ENCODE assay signal across 23 mouse cellular contexts in genomic region chr10:79832026-79832785, GRCm38 (mm10). TPM values are rescaled to one million over a fixed set of nuclear protein-coding genes. Genes with fewer than 3 reads are reported as not detected.
DNase-seq lines count a peak whose midpoint lies in the region; ATAC-seq and TF ChIP-seq lines count a peak whose summit lies in the region.
"Had no signal": no experiment of that assay in that cellular context is flagged by ENCODE, and none has a peak within 500 bp of the region (broad histone marks: within the 10 kb centered on the region; RNA-seq: fewer than 3 reads in every experiment).

No protein-coding gene starts in this region.

- H3K9ac ChIP-seq in midbrain, embryonic 12.5 days (replicated peaks): 0 out of 2 replicates have a peak overlapping the region, but pooled peaks have one; percentile 11
- no peak overlapping the region for H3K9ac ChIP-seq in midbrain, embryonic 16.5 days (ENCODE audit: low read depth, low read length)
- no peak overlapping the region for H3K9ac ChIP-seq in MEL (ENCODE audit: control insufficient read depth, low read depth, low read length, poor library complexity, severe bottlenecking)
- 0 out of 2 replicates have a peak overlapping the region, but pooled peaks have one; percentile 25 for H3K9ac ChIP-seq in intestine, embryonic 16.5 days (ENCODE audit: low read depth, low read length)
- H3K9ac ChIP-seq: embryonic facial prominence, embryonic 15.5 days; hindbrain, embryonic 12.5 days; liver, embryonic 12.5 days; lung, embryonic 14.5 days had no signal

- 81% methylated on average over 7 of the region's 7 CpGs for WGBS in midbrain, embryonic 12.5 days
- WGBS in midbrain, embryonic 16.5 days: 76% methylated on average over 7 of the region's 7 CpGs
- 66% methylated on average over 7 of the region's 7 CpGs for WGBS in intestine, embryonic 16.5 days

- H3K4me1 ChIP-seq in midbrain, embryonic 12.5 days: 0 out of 2 replicates have a peak, but pooled peaks cover 2% of the 10 kb centered on the region
- H3K4me1 ChIP-seq in midbrain, embryonic 16.5 days (ENCODE audit: control insufficient read depth, insufficient read depth, low read length): no peaks in the 10 kb centered on the region
- H3K4me1 ChIP-seq in MEL (ENCODE audit: control insufficient read depth in 1 of 2, insufficient read depth in 2 of 2, low read length in 2 of 2): peaks cover 3 to 9% of the 10 kb centered on the region in 2 experiments
- peaks cover 18% of the 10 kb centered on the region; the same call in 1 of the 2 replicates for H3K4me1 ChIP-seq in intestine, embryonic 16.5 days (ENCODE audit: control insufficient read depth, insufficient read depth, low read length)
- H3K4me1 ChIP-seq: hindbrain, embryonic 12.5 days had no signal

- DNase-seq in MEL (ENCODE audit: low read depth, low spot score): peak; percentile 53
- DNase-seq in thymus, postnatal 36 days: peak; percentile 36 to 58
- no peak for DNase-seq in embryo, embryonic 11 days
- no peak for DNase-seq in adrenal gland, postnatal 36 days
- DNase-seq: adrenal gland, postnatal 10 days; cerebellum, adult 2 months; heart, adult 18-20 months; lung, embryonic 14.5 days; lung, postnatal 4 days; midbrain, embryonic 14.5 days had no signal

- no peak overlapping the region for H3K27ac ChIP-seq in midbrain, embryonic 12.5 days (replicated peaks)
- no peak overlapping the region for H3K27ac ChIP-seq in midbrain, embryonic 16.5 days (ENCODE audit: low read length)
- H3K27ac ChIP-seq in MEL (ENCODE audit: control insufficient read depth, low read depth, low read length): no peak overlapping the region
- 0 out of 2 replicates have a peak overlapping the region, but pooled peaks have one; percentile 26 for H3K27ac ChIP-seq in intestine, embryonic 16.5 days (ENCODE audit: low read length)
- H3K27ac ChIP-seq: embryonic facial prominence, embryonic 15.5 days; hindbrain, embryonic 12.5 days; kidney, postnatal 0 days; layer of hippocampus, adult 2 months; liver, embryonic 12.5 days; stomach, postnatal 0 days had no signal

- no peak overlapping the region for H3K4me3 ChIP-seq in midbrain, embryonic 12.5 days
- H3K4me3 ChIP-seq in midbrain, embryonic 16.5 days (ENCODE audit: low read depth, low read length): no peak overlapping the region
- no peak overlapping the region for H3K4me3 ChIP-seq in MEL (ENCODE audit: control insufficient read depth in 1 of 2, insufficient read depth in 1 of 2, low read depth in 2 of 2, low read length in 2 of 2)
- H3K4me3 ChIP-seq in intestine, embryonic 16.5 days (ENCODE audit: low read length): no peak overlapping the region
- H3K4me3 ChIP-seq: embryonic facial prominence, embryonic 15.5 days; hindbrain, embryonic 12.5 days; layer of hippocampus, adult 2 months; liver, embryonic 12.5 days had no signal

- no peaks in the 10 kb centered on the region for H3K27me3 ChIP-seq in midbrain, embryonic 12.5 days
- H3K27me3 ChIP-seq in midbrain, embryonic 16.5 days (ENCODE audit: control insufficient read depth, insufficient read depth, low read depth, low read length): no peaks in the 10 kb centered on the region
- H3K27me3 ChIP-seq in MEL (ENCODE audit: control insufficient read depth in 1 of 2, insufficient read depth in 2 of 2, low read length in 2 of 2): no peaks in the 10 kb centered on the region
- H3K27me3 ChIP-seq in intestine, embryonic 16.5 days (replicated peaks; ENCODE audit: control insufficient read depth, insufficient read depth, low read length): no peaks in the 10 kb centered on the region
- H3K27me3 ChIP-seq: embryonic facial prominence, embryonic 15.5 days; hindbrain, embryonic 12.5 days had no signal

- H3K36me3 ChIP-seq in midbrain, embryonic 12.5 days: no peaks in the 10 kb centered on the region
- no peaks in the 10 kb centered on the region for H3K36me3 ChIP-seq in midbrain, embryonic 16.5 days (ENCODE audit: control insufficient read depth, insufficient read depth, low read length)
- no peaks in the 10 kb centered on the region for H3K36me3 ChIP-seq in MEL (ENCODE audit: control insufficient read depth in 1 of 2, insufficient read depth in 2 of 2, low read length in 2 of 2)
- no peaks in the 10 kb centered on the region for H3K36me3 ChIP-seq in intestine, embryonic 16.5 days (ENCODE audit: control insufficient read depth, insufficient read depth, low read length)
- H3K36me3 ChIP-seq: embryonic facial prominence, embryonic 15.5 days; hindbrain, embryonic 12.5 days; liver, embryonic 12.5 days had no signal

- TF ChIP-seq CTCF in MEL (IDR thresholded peaks at IDR 0.05 in 2 of 3, conservative IDR thresholded peaks at IDR 0.05 in 1 of 3; ENCODE audit: control insufficient read depth in 1 of 3, insufficient read depth in 1 of 3, low read depth in 2 of 3, low read length in 3 of 3, poor library complexity in 1 of 3, severe bottlenecking in 1 of 3): no peak

- H3K9me3 ChIP-seq in midbrain, embryonic 12.5 days: 0 out of 2 replicates have a peak, but pooled peaks cover 3% of the 10 kb centered on the region
- H3K9me3 ChIP-seq in midbrain, embryonic 16.5 days (replicated peaks; ENCODE audit: control insufficient read depth, low read length, poor library complexity, severe bottlenecking): 0 out of 2 replicates have a peak, but pooled peaks cover 2% of the 10 kb centered on the region
- no peaks in the 10 kb centered on the region for H3K9me3 ChIP-seq in MEL (replicated peaks; ENCODE audit: insufficient read depth, low read length)
- peaks cover 3% of the 10 kb centered on the region; the same call in 1 of the 2 replicates for H3K9me3 ChIP-seq in intestine, embryonic 16.5 days (ENCODE audit: control insufficient read depth, low read length)
- H3K9me3 ChIP-seq: embryonic facial prominence, embryonic 15.5 days; liver, embryonic 12.5 days had no signal

- H3K79me2 ChIP-seq in MEL (ENCODE audit: control insufficient read depth, insufficient read depth, low read length, poor library complexity): no peaks in the 10 kb centered on the region

- no peak for TF ChIP-seq RAD21 in MEL (IDR thresholded peaks at IDR 0.05; ENCODE audit: low read depth, low read length)

- no peak for ATAC-seq in midbrain, embryonic 12.5 days (ENCODE audit: low FRiP score, low read depth)
- ATAC-seq in midbrain, embryonic 16.5 days: no peak
- ATAC-seq in intestine, embryonic 16.5 days: no peak
- ATAC-seq: liver, embryonic 12.5 days had no signal

- H3K4me2 ChIP-seq in midbrain, embryonic 12.5 days (replicated peaks): no peak overlapping the region
- no peak overlapping the region for H3K4me2 ChIP-seq in midbrain, embryonic 16.5 days (ENCODE audit: low read length)
- H3K4me2 ChIP-seq in intestine, embryonic 16.5 days (ENCODE audit: low read depth, low read length): no peak overlapping the region
- H3K4me2 ChIP-seq: embryonic facial prominence, embryonic 15.5 days; hindbrain, embryonic 12.5 days; liver, embryonic 12.5 days; lung, embryonic 14.5 days had no signal

- no peak for TF ChIP-seq EP300 in MEL (IDR thresholded peaks at IDR 0.05; ENCODE audit: low read depth in 1 of 2, low read length in 2 of 2)

- TF ChIP-seq POLR2A in MEL (IDR thresholded peaks at IDR 0.05; ENCODE audit: control insufficient read depth in 1 of 2, insufficient read depth in 1 of 2, low read depth in 1 of 2, low read length in 2 of 2, poor library complexity in 1 of 2): no peak

RNA-seq across cellular contexts. Expression of gene Misp, which starts 11.4 kb away (rescaled TPM):
- polyA plus RNA-seq in midbrain, embryonic 12.5 days (2016; fragmentation: Nextera tagmentation; extraction: Ambion mirVana): 0.94 and 1.0 TPM in 2 replicates
- 0.34 and 0.73 TPM in 2 replicates for polyA plus RNA-seq in midbrain, embryonic 16.5 days (2015; fragmentation: Nextera tagmentation; extraction: Ambion mirVana)
- total RNA-seq in MEL (2012; rRNA removed): not detected in 2 replicates
- not detected for polyA plus RNA-seq in MEL (2012; ENCODE audit: insufficient read depth in 1 of 2, insufficient read length in 2 of 2, low read depth in 1 of 2, low replicate concordance in 2 of 2, missing spikeins in 1 of 2)
- 204 and 210 TPM in 2 replicates for polyA plus RNA-seq in intestine, embryonic 16.5 days (2015; fragmentation: Nextera tagmentation; extraction: Ambion mirVana)
- under 1 TPM in 1 of 2 experiments, not detected in 1; 0.43 TPM for total RNA-seq in adrenal gland, postnatal 36 days (2021)
- total RNA-seq: CH12.LX had no signal

RNA-seq across cellular contexts. Expression of gene Ptbp1, which starts 22.0 kb away (rescaled TPM):
- polyA plus RNA-seq in midbrain, embryonic 12.5 days (2016; fragmentation: Nextera tagmentation; extraction: Ambion mirVana): 202 TPM in 2 replicates
- polyA plus RNA-seq in midbrain, embryonic 16.5 days (2015; fragmentation: Nextera tagmentation; extraction: Ambion mirVana): 58.8 and 65.1 TPM in 2 replicates
- total RNA-seq in MEL (2012; rRNA removed): 301 and 316 TPM in 2 replicates
- polyA plus RNA-seq in MEL (2012; ENCODE audit: insufficient read depth in 1 of 2, insufficient read length in 2 of 2, low read depth in 1 of 2, low replicate concordance in 2 of 2, missing spikeins in 1 of 2): 100 to 1,000 TPM; 329 to 837 TPM
- 295 and 302 TPM in 2 replicates for polyA plus RNA-seq in intestine, embryonic 16.5 days (2015; fragmentation: Nextera tagmentation; extraction: Ambion mirVana)
- 100 to 1,000 TPM; 257 to 299 TPM for total RNA-seq in adrenal gland, postnatal 36 days (2021)

RNA-seq across cellular contexts. Expression of gene Palm, which starts 38.8 kb away (rescaled TPM):
- polyA plus RNA-seq in midbrain, embryonic 12.5 days (2016; fragmentation: Nextera tagmentation; extraction: Ambion mirVana): 198 and 204 TPM in 2 replicates
- 318 and 333 TPM in 2 replicates for polyA plus RNA-seq in midbrain, embryonic 16.5 days (2015; fragmentation: Nextera tagmentation; extraction: Ambion mirVana)
- 4.8 TPM in 2 replicates for total RNA-seq in MEL (2012; rRNA removed)
- 10 to 100 TPM in 1 of 2 experiments, not detected in 1; 15.5 TPM for polyA plus RNA-seq in MEL (2012; ENCODE audit: insufficient read depth in 1 of 2, insufficient read length in 2 of 2, low read depth in 1 of 2, low replicate concordance in 2 of 2, missing spikeins in 1 of 2)
- polyA plus RNA-seq in intestine, embryonic 16.5 days (2015; fragmentation: Nextera tagmentation; extraction: Ambion mirVana): 44.1 and 44.8 TPM in 2 replicates
- total RNA-seq in adrenal gland, postnatal 36 days (2021): 10 to 100 TPM; 75.4 to 93.7 TPM

RNA-seq across cellular contexts. Expression of gene Prss57, which starts 41.4 kb away (rescaled TPM):
- 0.27 TPM in 1 of 2 replicates, not detected in the other for polyA plus RNA-seq in midbrain, embryonic 12.5 days (2016; fragmentation: Nextera tagmentation; extraction: Ambion mirVana)
- 0.19 TPM in 2 replicates for polyA plus RNA-seq in midbrain, embryonic 16.5 days (2015; fragmentation: Nextera tagmentation; extraction: Ambion mirVana)
- 0.39 and 0.50 TPM in 2 replicates for total RNA-seq in MEL (2012; rRNA removed)
- polyA plus RNA-seq in MEL (2012; ENCODE audit: insufficient read depth in 1 of 2, insufficient read length in 2 of 2, low read depth in 1 of 2, low replicate concordance in 2 of 2, missing spikeins in 1 of 2): under 1 TPM in 1 of 2 experiments, not detected in 1; 0.70 TPM
- polyA plus RNA-seq in intestine, embryonic 16.5 days (2015; fragmentation: Nextera tagmentation; extraction: Ambion mirVana): 0.07 and 0.11 TPM in 2 replicates
- not detected for total RNA-seq in adrenal gland, postnatal 36 days (2021)
- total RNA-seq: heart, adult 18-20 months had no signal
- polyA plus RNA-seq: embryonic facial prominence, embryonic 15.5 days; forebrain, embryonic 11.5 days; limb, embryonic 11.5 days; lung, embryonic 14.5 days; neural tube, embryonic 14.5 days had no signal

RNA-seq across cellular contexts. Expression of gene Prtn3, which starts 42.1 kb away (rescaled TPM):
- 14.3 and 16.7 TPM in 2 replicates for polyA plus RNA-seq in midbrain, embryonic 12.5 days (2016; fragmentation: Nextera tagmentation; extraction: Ambion mirVana)
- polyA plus RNA-seq in midbrain, embryonic 16.5 days (2015; fragmentation: Nextera tagmentation; extraction: Ambion mirVana): 12.5 and 12.7 TPM in 2 replicates
- 9.1 and 11.2 TPM in 2 replicates for total RNA-seq in MEL (2012; rRNA removed)
- polyA plus RNA-seq in MEL (2012; ENCODE audit: insufficient read depth in 1 of 2, insufficient read length in 2 of 2, low read depth in 1 of 2, low replicate concordance in 2 of 2, missing spikeins in 1 of 2): 10 to 100 TPM in 1 of 2 experiments, not detected in 1; 31.5 TPM
- 2.7 and 2.8 TPM in 2 replicates for polyA plus RNA-seq in intestine, embryonic 16.5 days (2015; fragmentation: Nextera tagmentation; extraction: Ambion mirVana)
- total RNA-seq in adrenal gland, postnatal 36 days (2021): under 1 TPM; 0.50 to 0.56 TPM
- total RNA-seq: heart, adult 18-20 months had no signal

Comparison
In these comparisons a context has a peak if more than half of its experiments do, and no peak if none do; other contexts are left out.
1. H3K9ac ChIP-seq: peak in midbrain, embryonic 12.5 days (single experiment) and intestine, embryonic 16.5 days (single experiment); none in midbrain, embryonic 16.5 days (single experiment) and MEL (single experiment).
2. DNase-seq: peak in MEL (single experiment) and thymus, postnatal 36 days (2 of 2); none in embryo, embryonic 11 days (single experiment) and adrenal gland, postnatal 36 days (0 of 2).
3. RNA of gene Misp, which starts 11.4 kb away (polyA plus RNA-seq): 204 to 210 TPM in intestine, embryonic 16.5 days; 0.94 to 1.0 TPM in midbrain, embryonic 12.5 days, 0.34 to 0.73 TPM in midbrain, embryonic 16.5 days and not detected in MEL; every median in the first group is over 100 times any median in the second.